Mouse (Mus musculus): ENCODE data around the gene Zc3h15. TPM values are rescaled to one million over a fixed set of nuclear protein-coding genes. Genes with fewer than 3 reads are reported as not detected.

Zc3h15 gene
- total RNA-seq, 4 experiments from 2014 or later: 69.6 to 86.3 (median 73.3) TPM

GRCm38 (mm10) chr2:83713946-83714345, 69.7 kb downstream of the Zc3h15 start:
- no peak for DNase-seq (ENCODE audit: low spot score in 2 of 2)

Other genes with a start within 250 kb of the Zc3h15 start
- 10 to 100 TPM; 39.5 to 53.4 (median 47.1) TPM for gene Itgav, start 80.0 kb downstream of the Zc3h15 start, total RNA-seq (2022)
- 1 to 10 TPM in 2 of 4 experiments, under 1 TPM in 2; 0.56 to 1.5 (median 0.97) TPM for gene Fam171b, start 168.2 kb downstream of the Zc3h15 start, total RNA-seq (2022)

Data from gastrocnemius, adult 8-10 months (tissue).